Mouse (Mus musculus): ENCODE results near the gene Slc5a3.
"Not testable (repeated sequence)": the region's sequence is repeated elsewhere in the genome, so short reads cannot be mapped to it uniquely, and the experiment has no call there.

Slc5a3 gene

GRCm38 (mm10) chr16:92062832-92063231 is 4.7 kb downstream of the Slc5a3 start:
- DNase-seq (ENCODE audit: low read depth): no peak

- DNase-seq (ENCODE audit: low read depth): no peak
These were observed 6.7 kb downstream of the Slc5a3 start for GRCm38 (mm10) chr16:92064801-92065200.

- no peak for DNase-seq (ENCODE audit: low read depth)
These were observed 12.2 kb downstream of the Slc5a3 start for GRCm38 (mm10) chr16:92070338-92070737.

GRCm38 (mm10) chr16:92076797-92077196 is 18.7 kb downstream of the Slc5a3 start:
- no peak for DNase-seq (ENCODE audit: low read depth)

- DNase-seq (ENCODE audit: low read depth): no peak
These were observed 25.8 kb downstream of the Slc5a3 start for GRCm38 (mm10) chr16:92083771-92084453.

- DNase-seq (ENCODE audit: low read depth): peak; percentile 5
These were observed 31.1 kb downstream of the Slc5a3 start for GRCm38 (mm10) chr16:92089225-92089624.

- DNase-seq (ENCODE audit: low read depth): no peak
These were observed 33.8 kb downstream of the Slc5a3 start for GRCm38 (mm10) chr16:92091876-92092275.

GRCm38 (mm10) chr16:92098351-92099051 is 40.4 kb downstream of the Slc5a3 start:
- DNase-seq (ENCODE audit: low read depth): no peak

- DNase-seq (ENCODE audit: low read depth): no peak
These were observed 41.5 kb downstream of the Slc5a3 start for GRCm38 (mm10) chr16:92099598-92099997.

- DNase-seq (ENCODE audit: low read depth): no peak
These were observed 42.0 kb downstream of the Slc5a3 start for GRCm38 (mm10) chr16:92100111-92100510.

- DNase-seq (ENCODE audit: low read depth): no peak
These were observed 44.0 kb downstream of the Slc5a3 start for GRCm38 (mm10) chr16:92102115-92102514.

GRCm38 (mm10) chr16:92102931-92103330 is 44.8 kb downstream of the Slc5a3 start:
- not testable (repeated sequence) for DNase-seq (ENCODE audit: low read depth)

GRCm38 (mm10) chr16:92103572-92104331 is 45.6 kb downstream of the Slc5a3 start:
- no peak for DNase-seq (ENCODE audit: low read depth)

GRCm38 (mm10) chr16:92104332-92104590 is 46.1 kb downstream of the Slc5a3 start:
- DNase-seq (ENCODE audit: low read depth): no peak

GRCm38 (mm10) chr16:92104951-92105350 is 46.8 kb downstream of the Slc5a3 start:
- no peak for DNase-seq (ENCODE audit: low read depth)

- no peak for DNase-seq (ENCODE audit: low read depth)
These were observed 47.5 kb downstream of the Slc5a3 start for GRCm38 (mm10) chr16:92105631-92106030.

- no peak for DNase-seq (ENCODE audit: low read depth)
These were observed 49.2 kb downstream of the Slc5a3 start for GRCm38 (mm10) chr16:92107346-92107745.

- DNase-seq (ENCODE audit: low read depth): no peak
These were observed 56.7 kb downstream of the Slc5a3 start for GRCm38 (mm10) chr16:92114706-92115241.

GRCm38 (mm10) chr16:92115611-92116421 is 57.7 kb downstream of the Slc5a3 start:
- peak; percentile 12 for DNase-seq (ENCODE audit: low read depth)

GRCm38 (mm10) chr16:92117337-92118209 is 59.5 kb downstream of the Slc5a3 start:
- no peak for DNase-seq (ENCODE audit: low read depth)

- no peak for DNase-seq (ENCODE audit: low read depth)
These were observed 60.9 kb downstream of the Slc5a3 start for GRCm38 (mm10) chr16:92119013-92119515.

All from c-Kit-positive CD71-negative TER-119-negative erythroid progenitor cells, embryonic 14.5 days (primary cell).